Mouse (Mus musculus): Measurements from ENCODE around the gene Uqcr11. TPM values are rescaled to one million over a fixed set of nuclear protein-coding genes. Genes with fewer than 3 reads are reported as not detected.

Uqcr11 gene
- total RNA-seq, 2 experiments from 2014 or later = 587 to 604 TPM

GRCm38 (mm10) chr10:80384709-80385108, 21.9 kb downstream of the Uqcr11 start:
- intact Hi-C loops (cut with DNase I) = no loop called here
- no peak for DNase-seq (ENCODE audit: low spot score in 2 of 2)

- intact Hi-C loops (cut with DNase I) = no loop called here
- no peak for DNase-seq (ENCODE audit: low spot score in 2 of 2)
Measured at GRCm38 (mm10) chr10:80384115-80384639, 22.5 kb downstream of the Uqcr11 start.

- intact Hi-C loops (cut with DNase I) = no loop called here
- no peak for DNase-seq (ENCODE audit: low spot score in 2 of 2)
Measured at GRCm38 (mm10) chr10:80383431-80383830, 23.2 kb downstream of the Uqcr11 start.

- intact Hi-C loops (cut with DNase I) = no loop called here
- DNase-seq (ENCODE audit: low spot score in 2 of 2) = no peak
Measured at GRCm38 (mm10) chr10:80382641-80383365, 23.8 kb downstream of the Uqcr11 start.

GRCm38 (mm10) chr10:80377716-80378115, 28.9 kb downstream of the Uqcr11 start:
- no peak for DNase-seq (ENCODE audit: low spot score in 2 of 2)
- intact Hi-C loops (cut with DNase I) = no loop called here

- intact Hi-C loops (cut with DNase I) = no loop called here
- peak; percentile 95 to 97 for DNase-seq (ENCODE audit: low spot score in 2 of 2)
Measured at GRCm38 (mm10) chr10:80376160-80376559, 30.5 kb downstream of the Uqcr11 start.

- intact Hi-C loops (cut with DNase I) = loop anchor here (2.0 to 5.0 kb wide), 2 partner anchors 33 to 197 kb away; partner anchors contain the start of gene Efna2
- DNase-seq (ENCODE audit: low spot score in 2 of 2) = peak; percentile 88 to 89
Measured at GRCm38 (mm10) chr10:80374063-80374462, 32.6 kb downstream of the Uqcr11 start.

- intact Hi-C loops (cut with DNase I) = loop anchor here (5.0 kb wide), 1 partner anchor 195 kb away; the partner anchor contains the start of gene Efna2
- DNase-seq (ENCODE audit: low spot score in 2 of 2) = no peak
Measured at GRCm38 (mm10) chr10:80372706-80373105, 33.9 kb downstream of the Uqcr11 start.

- no peak for DNase-seq (ENCODE audit: low spot score in 2 of 2)
- intact Hi-C loops (cut with DNase I) = loop anchor here (5.0 kb wide), 1 partner anchor 195 kb away; the partner anchor contains the start of gene Efna2
Measured at GRCm38 (mm10) chr10:80371983-80372382, 34.6 kb downstream of the Uqcr11 start.

- intact Hi-C loops (cut with DNase I) = loop anchor here (5.0 kb wide), 1 partner anchor 194 kb away; the partner anchor contains the start of gene Efna2
Measured at GRCm38 (mm10) chr10:80371411-80371966, 35.1 kb downstream of the Uqcr11 start.

GRCm38 (mm10) chr10:80369995-80370747, 36.5 kb downstream of the Uqcr11 start:
- intact Hi-C loops (cut with DNase I) = loop anchor here (5.0 kb wide), 1 partner anchor 193 kb away; the partner anchor contains the start of gene Efna2
- DNase-seq (ENCODE audit: low spot score in 2 of 2) = no peak

More at GRCm38 (mm10) chr10:80371411-80371966, 35.1 kb downstream of the Uqcr11 start:
- DNase-seq (ENCODE audit: low spot score in 2 of 2) = peak; percentile 69 to 92

GRCm38 (mm10) chr10:80368392-80368791, 38.2 kb downstream of the Uqcr11 start:
- no peak for DNase-seq (ENCODE audit: low spot score in 2 of 2)
- intact Hi-C loops (cut with DNase I) = no loop called here

- intact Hi-C loops (cut with DNase I) = no loop called here
- no peak for DNase-seq (ENCODE audit: low spot score in 2 of 2)
Measured at GRCm38 (mm10) chr10:80367954-80368353, 38.7 kb downstream of the Uqcr11 start.

GRCm38 (mm10) chr10:80365736-80366135, 40.9 kb downstream of the Uqcr11 start:
- intact Hi-C loops (cut with DNase I) = no loop called here
- DNase-seq (ENCODE audit: low spot score in 2 of 2) = no peak

- DNase-seq (ENCODE audit: low spot score in 2 of 2) = no peak
- intact Hi-C loops (cut with DNase I) = no loop called here
Measured at GRCm38 (mm10) chr10:80363734-80364133, 42.9 kb downstream of the Uqcr11 start.

GRCm38 (mm10) chr10:80357994-80358639, 48.5 kb downstream of the Uqcr11 start:
- intact Hi-C loops (cut with DNase I) = loop anchor here (10.0 kb wide), 1 partner anchor 137 kb away; the partner anchor contains the start of gene Onecut3
- no peak for DNase-seq (ENCODE audit: low spot score in 2 of 2)

GRCm38 (mm10) chr10:80357336-80357735, 49.3 kb downstream of the Uqcr11 start:
- DNase-seq (ENCODE audit: low spot score in 2 of 2) = peak in 1 of 2 experiments; percentile 50
- intact Hi-C loops (cut with DNase I) = loop anchor here (10.0 kb wide), 1 partner anchor 137 kb away; the partner anchor contains the start of gene Onecut3

- intact Hi-C loops (cut with DNase I) = loop anchor here (10.0 kb wide), 1 partner anchor 138 kb away; the partner anchor contains the start of gene Onecut3
- peak in 1 of 2 experiments; percentile 40 for DNase-seq (ENCODE audit: low spot score in 2 of 2)
Measured at GRCm38 (mm10) chr10:80356737-80357136, 49.9 kb downstream of the Uqcr11 start.
